Mouse (Mus musculus) 3134 (cell line): ENCODE data around the gene Tada2a.

Source experiments
- DNase-seq: peaks from one replicate; pipeline ENCODE4 v3.0.0-alpha.2; 2011; ENCODE audit warnings: low spot score; ENCODE audit not compliant: insufficient read length; ENCODE audit errors: extremely low read depth

The Tada2a gene

GRCm38 (mm10) chr11:84128943-84129798 lies at the start of gene Tada2a, which contains the start of gene Acaca:
TSS of gene Tada2a (minus strand) at chr11:84129600.
TSS of gene Acaca (plus strand) at chr11:84129672.
- peak; percentile 88 for DNase-seq

- peak; percentile 26 for DNase-seq
These were observed 49.2 kb upstream of the Tada2a start for GRCm38 (mm10) chr11:84178571-84178970.

- no peak for DNase-seq
These were observed 43.4 kb upstream of the Tada2a start for GRCm38 (mm10) chr11:84172539-84173435.

GRCm38 (mm10) chr11:84168701-84169288 lies 39.4 kb upstream of the Tada2a start:
- DNase-seq, result no peak

- DNase-seq, result no peak
These were observed 37.7 kb upstream of the Tada2a start, which contains the start of gene Gm11437 for GRCm38 (mm10) chr11:84167046-84167526. TSS of gene Gm11437 (minus strand) at chr11:84167476.

GRCm38 (mm10) chr11:84164561-84164960 lies 35.2 kb upstream of the Tada2a start:
- DNase-seq, result no peak

GRCm38 (mm10) chr11:84164123-84164522 lies 34.7 kb upstream of the Tada2a start:
- no peak for DNase-seq

GRCm38 (mm10) chr11:84156535-84157262 lies 27.3 kb upstream of the Tada2a start:
- no peak for DNase-seq

- no peak for DNase-seq
These were observed 21.5 kb upstream of the Tada2a start for GRCm38 (mm10) chr11:84150884-84151283.

- no peak for DNase-seq
These were observed 16.7 kb upstream of the Tada2a start for GRCm38 (mm10) chr11:84146081-84146480.

- DNase-seq, result no peak
These were observed 15.9 kb upstream of the Tada2a start for GRCm38 (mm10) chr11:84145201-84145798.

GRCm38 (mm10) chr11:84141752-84142151 lies 12.4 kb upstream of the Tada2a start:
- DNase-seq, result peak; percentile 35

- DNase-seq, result no peak
These were observed 7.1 kb upstream of the Tada2a start for GRCm38 (mm10) chr11:84136453-84136852.

GRCm38 (mm10) chr11:84134331-84134860 lies 5.0 kb upstream of the Tada2a start:
- no peak for DNase-seq

- DNase-seq, result no peak
These were observed 392 bp upstream of the Tada2a start for GRCm38 (mm10) chr11:84129799-84130185.

- no peak for DNase-seq
These were observed 1.4 kb downstream of the Tada2a start for GRCm38 (mm10) chr11:84127977-84128376.

- DNase-seq, result no peak
These were observed 8.1 kb downstream of the Tada2a start for GRCm38 (mm10) chr11:84121051-84121956.

GRCm38 (mm10) chr11:84117431-84117830 lies 12.0 kb downstream of the Tada2a start:
- DNase-seq, result no peak
